Mouse (Mus musculus) stomach, postnatal 0 days (tissue): Measurements from ENCODE around the gene Olfr93. TPM values are rescaled to one million over a fixed set of nuclear protein-coding genes. Genes with fewer than 3 reads are reported as not detected.

ENCODE experiments used
- ATAC-seq: fragments of 200-750 bp; cut with Nextera tagmentation; 2 replicates; pipeline ENCODE4 v1.8.0; 2017; ENCODE audit not compliant: low FRiP score, low TSS enrichment
- DNase-seq: peaks from one replicate; pipeline ENCODE4 v3.0.0-alpha.2; 2016; ENCODE audit warnings: low spot score
- H3K27ac ChIP-seq: fragments of 300-500 bp; sonication (generic); replicated peaks from 2 replicates; pipeline ENCODE4 v1.5.1; 2014; ENCODE audit warnings: mild to moderate bottlenecking, control low read depth
- H3K27me3 ChIP-seq: fragments of 300-500 bp; sonication (generic); 2 replicates; pipeline ENCODE4 v1.6.1; 2014; ENCODE audit warnings: low read length; ENCODE audit not compliant: control insufficient read depth, insufficient read depth
- H3K36me3 ChIP-seq: fragments of 300-500 bp; sonication (generic); 2 replicates; pipeline ENCODE4 v1.6.1; 2014; ENCODE audit warnings: low read length, mixed read lengths; ENCODE audit not compliant: control insufficient read depth, insufficient read depth
- H3K4me1 ChIP-seq: fragments of 300-500 bp; sonication (generic); replicated peaks from 2 replicates; pipeline ENCODE4 v1.6.1; 2014; ENCODE audit warnings: antibody characterized with exemption; ENCODE audit not compliant: control insufficient read depth, insufficient read depth
- H3K4me2 ChIP-seq: fragments of 300-500 bp; sonication (generic); replicated peaks from 2 replicates; pipeline ENCODE4 v1.6.1; 2014; ENCODE audit warnings: low read depth, mild to moderate bottlenecking, control low read depth, moderate library complexity
- H3K4me3 ChIP-seq: fragments of 300-500 bp; sonication (generic); 2 replicates; pipeline ENCODE4 v1.5.1; 2014; ENCODE audit warnings: low read depth, low read length, control low read depth
- H3K9ac ChIP-seq: fragments of 300-500 bp; sonication (generic); 2 replicates; pipeline ENCODE4 v1.6.1; 2014; ENCODE audit warnings: mild to moderate bottlenecking, low read length, control low read depth, mixed read lengths
- H3K9me3 ChIP-seq: fragments of 300-500 bp; sonication (generic); 2 replicates; pipeline ENCODE4 v1.6.1; 2016; ENCODE audit warnings: low read length; ENCODE audit not compliant: control insufficient read depth
- CTCF ChIP-seq: IDR thresholded peaks from 2 replicates; pipeline ENCODE4 v1.5.1; 2016; ENCODE audit warnings: antibody characterized with exemption, low read depth, mild to moderate bottlenecking, moderate library complexity
- EP300 ChIP-seq: optimal IDR thresholded peaks from 2 replicates; pipeline ENCODE3; 2016; ENCODE audit warnings: antibody characterized with exemption
- WGBS: fragments of 180-500 bp; shearing (Covaris S2); extraction: QIAGEN DNeasy Blood & Tissue Kit; methylation state at CpG from one replicate; pipeline ENCODE4 v1.1.7; 2014; 5-methylcytosine and 5-hydroxymethylcytosine counted together
- polyA plus RNA-seq: library from polyadenylated mRNA; unstranded; fragments of >200 nt; fragmentation: Nextera tagmentation; extraction: Ambion mirVana; gene quantifications from 2 replicates; pipeline ENCODE4 v1.2.1, GENCODE M21; 2015

Gene Olfr93
- polyA plus RNA-seq: not detected in 2 replicates

GRCm38 (mm10) chr17:37161394-37161793 lies at the start of gene Olfr93:
Olfr93 (minus strand) TSS chr17:37161494.
- Histone ChIP-seq H3K27ac (no peak within 1 kb of the TSS), H3K27me3 (no peaks in the 10 kb centered on the region), H3K4me2 (no peak within 1 kb of the TSS), H3K9ac (no peak within 1 kb of the TSS), H3K36me3 (no peaks in the 10 kb centered on the region), H3K9me3 (no peaks in the 10 kb centered on the region), H3K4me1 (no peaks in the 10 kb centered on the region), H3K4me3 (no peak within 1 kb of the TSS)
- DNase-seq (no peak), ATAC-seq (no peak)
- no peak for TF ChIP-seq CTCF
- TF ChIP-seq EP300: no peak

DNA sequence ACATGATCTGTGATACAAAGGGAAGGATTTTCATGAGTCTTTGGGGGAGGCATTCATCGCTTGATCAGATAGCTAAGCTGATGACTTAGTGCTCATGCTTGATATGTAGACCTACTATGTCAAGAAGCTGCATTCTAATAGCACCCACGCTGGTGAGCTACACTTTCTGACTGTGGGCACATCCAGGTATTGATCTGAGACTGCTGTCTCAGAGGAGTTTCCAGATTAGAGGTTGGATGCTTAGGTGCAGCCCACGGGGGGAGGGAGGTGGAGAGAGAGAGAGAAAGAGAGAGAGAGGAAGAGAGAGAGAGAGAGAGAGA lies 42.6 kb upstream of the Olfr93 start:
- no peaks in the 10 kb centered on the region for H3K27me3 ChIP-seq
- no peak overlapping the region for H3K27ac ChIP-seq
- DNase-seq (no peak), ATAC-seq (0 out of 2 replicates have a peak, but pooled peaks have one; percentile 12)
- H3K36me3 ChIP-seq: no peaks in the 10 kb centered on the region
- TF ChIP-seq CTCF (no peak), EP300 (no peak)
- H3K4me3 ChIP-seq: no peak overlapping the region
- WGBS: 25% methylated on average over 3 of the region's 3 CpGs
- no peaks in the 10 kb centered on the region for H3K4me1 ChIP-seq
- no peak overlapping the region for H3K4me2 ChIP-seq
- H3K9me3 ChIP-seq: no peaks in the 10 kb centered on the region
- no peak overlapping the region for H3K9ac ChIP-seq

- WGBS: 2% methylated on average over 4 of the region's 4 CpGs
- H3K36me3 ChIP-seq: no peaks in the 10 kb centered on the region
- no peaks in the 10 kb centered on the region for H3K4me1 ChIP-seq
- H3K27me3 ChIP-seq: no peaks in the 10 kb centered on the region
- TF ChIP-seq EP300: no peak
- TF ChIP-seq CTCF: peak; percentile 100
- no peak overlapping the region for H3K9ac ChIP-seq
- H3K27ac ChIP-seq: no peak overlapping the region
- H3K4me3 ChIP-seq: no peak overlapping the region
- ATAC-seq: peak; percentile 77
- no peak overlapping the region for H3K4me2 ChIP-seq
- DNase-seq: peak; percentile 80
- H3K9me3 ChIP-seq: no peaks in the 10 kb centered on the region
Measured at GRCm38 (mm10) chr17:37203206-37203916, 42.1 kb upstream of the Olfr93 start.

DNA sequence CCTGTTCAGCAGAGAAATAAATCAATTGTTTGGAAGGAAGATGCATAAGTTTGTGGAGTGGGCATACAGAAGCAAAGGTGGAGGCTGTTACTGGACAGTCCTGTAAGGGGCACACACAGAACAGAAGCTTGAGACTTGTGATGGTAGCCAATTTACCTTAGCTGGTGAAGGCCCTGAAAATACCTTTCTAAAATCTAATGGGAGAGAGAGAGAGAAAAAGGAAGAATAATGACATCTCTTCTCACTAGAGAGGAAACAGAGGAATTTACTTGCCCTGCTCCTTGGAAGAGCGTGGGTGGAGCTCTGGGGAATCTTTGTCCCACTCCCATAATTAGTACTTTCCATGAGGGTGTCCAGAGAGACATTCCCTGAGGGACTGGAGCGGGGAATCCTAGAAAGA lies 39.6 kb upstream of the Olfr93 start, which contains the start of gene Olfr94:
Gene Olfr94 (minus strand): TSS at position 101 of the 400 bp plus-strand sequence.
- no peak within 1 kb of the TSS for H3K4me3 ChIP-seq
- no peak for DNase-seq
- H3K9ac ChIP-seq: no peak within 1 kb of the TSS
- H3K4me2 ChIP-seq: no peak within 1 kb of the TSS
- no peak within 1 kb of the TSS for H3K27ac ChIP-seq
- no peaks in the 10 kb centered on the region for H3K36me3 ChIP-seq
- no peak for TF ChIP-seq CTCF
- TF ChIP-seq EP300: no peak
- 85% methylated on average over 2 of the region's 2 CpGs for WGBS
- H3K27me3 ChIP-seq: no peaks in the 10 kb centered on the region
- H3K4me1 ChIP-seq: no peaks in the 10 kb centered on the region
- H3K9me3 ChIP-seq: no peaks in the 10 kb centered on the region
- ATAC-seq: no peak

DNA sequence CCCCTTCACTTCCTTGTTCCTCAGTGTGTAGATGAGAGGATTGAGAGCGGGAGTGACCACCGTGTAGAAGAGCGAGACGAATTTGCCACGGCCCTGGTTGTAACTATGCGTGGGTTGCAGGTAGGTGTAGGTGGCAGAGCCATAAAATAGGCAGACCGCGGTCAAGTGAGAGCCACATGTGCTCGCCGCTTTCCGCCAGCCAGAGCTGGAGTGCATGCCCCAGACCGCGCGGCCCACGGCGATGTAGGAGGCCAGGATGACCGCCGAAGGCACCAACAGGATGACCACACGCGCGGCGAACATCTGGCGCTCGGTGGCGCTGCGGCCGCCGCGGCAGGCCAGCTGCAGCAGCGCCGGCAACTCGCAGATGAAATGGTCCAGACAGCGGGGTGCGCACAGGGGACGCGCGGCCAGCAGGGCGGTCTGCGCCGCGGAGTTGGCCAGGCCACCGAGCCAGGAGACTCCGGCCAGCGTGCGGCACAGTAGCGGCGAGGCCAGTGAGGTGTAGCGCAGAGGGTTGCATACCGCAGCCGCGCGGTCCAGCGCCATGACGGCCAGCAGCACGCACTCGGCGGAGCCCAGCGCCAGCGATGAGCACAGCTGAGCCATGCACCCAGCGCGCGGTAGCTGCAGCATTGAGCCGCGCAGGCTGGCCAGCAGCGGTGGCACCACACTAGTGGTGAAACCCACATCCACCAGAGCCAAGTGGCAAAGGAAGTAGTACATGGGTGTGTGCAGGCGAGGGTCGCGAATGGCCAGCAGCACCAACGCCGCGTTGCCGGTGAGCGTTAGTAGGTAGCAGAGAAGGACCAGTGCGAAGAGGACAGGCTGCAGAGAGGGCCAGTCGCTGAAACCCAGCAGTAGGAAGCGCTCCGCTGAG lies 35.8 kb upstream of the Olfr93 start:
- H3K9ac ChIP-seq: peak overlapping the region; percentile 51; the same call in 1 of the 2 replicates
- H3K4me2 ChIP-seq: peak overlapping the region; percentile 79

More for the DNA sequence above, 35.8 kb upstream of the Olfr93 start:
- H3K27ac ChIP-seq: no peak overlapping the region
- 1% methylated on average over 76 of the region's 77 CpGs for WGBS
- ATAC-seq (peak; percentile 61), DNase-seq (peak; percentile 28)
- peak; percentile 27; the same call in 1 of the 2 replicates for TF ChIP-seq CTCF
- no peak for TF ChIP-seq EP300
- H3K27me3 ChIP-seq: no peaks in the 10 kb centered on the region; the same call in 1 of the 2 replicates
- no peaks in the 10 kb centered on the region for H3K4me1 ChIP-seq
- peak overlapping the region; percentile 44 for H3K4me3 ChIP-seq
- no peaks in the 10 kb centered on the region for H3K9me3 ChIP-seq
- no peaks in the 10 kb centered on the region for H3K36me3 ChIP-seq
